Mouse (Mus musculus): Measurements from ENCODE around the gene Gm20671. TPM values are rescaled to one million over a fixed set of nuclear protein-coding genes. Genes with fewer than 3 reads are reported as not detected.

Gm20671 gene
- polyA plus RNA-seq, 1 experiment, result not detected

DNA sequence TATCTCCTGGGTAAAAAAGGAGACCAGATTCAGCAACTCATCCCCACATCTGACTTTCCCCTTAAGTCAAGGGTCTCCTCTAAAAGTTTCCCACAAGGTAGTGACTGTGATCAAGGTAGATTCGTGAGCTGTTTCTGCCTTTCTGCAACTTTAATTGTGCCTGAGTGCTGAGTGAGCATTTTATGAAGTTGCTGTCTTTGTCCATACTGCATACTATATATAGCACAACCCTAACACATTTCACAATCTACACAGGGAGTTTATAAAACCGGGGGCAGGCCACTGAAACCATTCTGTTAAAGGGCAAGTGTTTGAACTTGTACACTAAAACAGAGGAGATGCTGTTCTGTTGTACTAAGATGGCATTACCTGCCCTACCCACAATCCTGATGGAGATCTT is 133.5 kb downstream of the Gm20671 start:
- Histone ChIP-seq H3K27ac (ENCODE audit: insufficient read depth, low read length) (no peak overlapping the region), H3K4me1 (ENCODE audit: control insufficient read depth, insufficient read depth, low read length) (no peaks in the 10 kb centered on the region), H3K4me3 (ENCODE audit: insufficient read depth, low read length) (no peak overlapping the region)
- no peak for TF ChIP-seq CTCF (IDR thresholded peaks at IDR 0.05; ENCODE audit: borderline replicate concordance, insufficient read depth, low read length)
- no peak for TF ChIP-seq POLR2A (IDR thresholded peaks at IDR 0.05; ENCODE audit: low read depth, low read length)

Other genes starting within 250 kb of the Gm20671 start
- gene Yes1, start 215.9 kb downstream of the Gm20671 start, polyA plus RNA-seq (2011; ENCODE audit: insufficient read length, low read depth, missing spikeins), result 26.4 and 33.0 TPM in 2 replicates
- 39.9 and 41.3 TPM in 2 replicates for gene Pisd, start 41.5 kb downstream of the Gm20671 start, polyA plus RNA-seq (2011; ENCODE audit: insufficient read length, low read depth, missing spikeins)
- gene Prr14l, start 27.1 kb upstream of the Gm20671 start, polyA plus RNA-seq (2011; ENCODE audit: insufficient read length, low read depth, missing spikeins), result 15.2 and 16.8 TPM in 2 replicates
- gene Depdc5, start 36.6 kb upstream of the Gm20671 start, polyA plus RNA-seq (2011; ENCODE audit: insufficient read length, low read depth, missing spikeins), result 17.6 and 22.4 TPM in 2 replicates
- 306 and 356 TPM in 2 replicates for gene Ywhah, start 191.7 kb upstream of the Gm20671 start, polyA plus RNA-seq (2011; ENCODE audit: insufficient read length, low read depth, missing spikeins)